Mouse (Mus musculus) spleen, adult 2 months (tissue): ENCODE measurements around the gene Pdcd1lg2. TPM values are rescaled to one million over a fixed set of nuclear protein-coding genes. Genes with fewer than 3 reads are reported as not detected.

Source experiments
- DNase-seq, 2 experiments: peaks; one replicate each; pipeline versions ENCODE4 v3.0.0 to v3.0.0-alpha.2; 2012 to 2021; ENCODE audit warnings: low spot score in 2 of 2, low read depth in 1 of 2
- H3K27ac ChIP-seq: fragments of 200-500 bp; 2 replicates; pipeline ENCODE4 v1.5.1; 2012; ENCODE audit warnings: low read length, inconsistent platforms; ENCODE audit not compliant: insufficient read depth
- H3K27me3 ChIP-seq: fragments of 200-500 bp; 2 replicates; pipeline ENCODE4 v1.6.1; 2012; ENCODE audit warnings: mild to moderate bottlenecking, moderate library complexity, low read length, inconsistent platforms; ENCODE audit not compliant: control insufficient read depth, insufficient read depth
- H3K36me3 ChIP-seq: fragments of 200-500 bp; 2 replicates; pipeline ENCODE4 v1.6.1; 2012; ENCODE audit warnings: mild to moderate bottlenecking, low read length, inconsistent platforms; ENCODE audit not compliant: control insufficient read depth, insufficient read depth
- H3K4me1 ChIP-seq: fragments of 200-500 bp; 2 replicates; pipeline ENCODE4 v1.6.1; 2011; ENCODE audit warnings: inconsistent platforms; ENCODE audit not compliant: control insufficient read depth, insufficient read depth, insufficient read length
- H3K4me3 ChIP-seq: fragments of 200-500 bp; 2 replicates; pipeline ENCODE4 v1.5.1; 2011; ENCODE audit warnings: mild to moderate bottlenecking, inconsistent platforms; ENCODE audit not compliant: insufficient read depth, insufficient read length; ENCODE audit errors: extremely low read depth
- CTCF ChIP-seq: fragments of 200-500 bp; IDR thresholded peaks from 2 replicates; pipeline ENCODE4 v1.5.1; 2011; ENCODE audit warnings: mild to moderate bottlenecking, inconsistent platforms; ENCODE audit not compliant: insufficient read depth, insufficient read length, insufficient replicate concordance; ENCODE audit errors: extremely low read depth
- POLR2A ChIP-seq: fragments of 200-500 bp; IDR thresholded peaks from 2 replicates; pipeline ENCODE4 v1.6.1; 2011; ENCODE audit warnings: low read depth, low read length, inconsistent platforms
- WGBS: fragments of 180-500 bp; shearing (Covaris S2); methylation state at CpG from one replicate; pipeline ENCODE4 v1.1.7; 2018; 5-methylcytosine and 5-hydroxymethylcytosine counted together
- polyA plus RNA-seq: library from polyadenylated mRNA; depleted of rRNA; stranded (reverse); fragments of >200 nt; gene quantifications from 2 replicates; pipeline ENCODE4 v1.2.3, GENCODE M21; 2012

The Pdcd1lg2 gene
- polyA plus RNA-seq, 1 experiment: 1.0 TPM

DNA sequence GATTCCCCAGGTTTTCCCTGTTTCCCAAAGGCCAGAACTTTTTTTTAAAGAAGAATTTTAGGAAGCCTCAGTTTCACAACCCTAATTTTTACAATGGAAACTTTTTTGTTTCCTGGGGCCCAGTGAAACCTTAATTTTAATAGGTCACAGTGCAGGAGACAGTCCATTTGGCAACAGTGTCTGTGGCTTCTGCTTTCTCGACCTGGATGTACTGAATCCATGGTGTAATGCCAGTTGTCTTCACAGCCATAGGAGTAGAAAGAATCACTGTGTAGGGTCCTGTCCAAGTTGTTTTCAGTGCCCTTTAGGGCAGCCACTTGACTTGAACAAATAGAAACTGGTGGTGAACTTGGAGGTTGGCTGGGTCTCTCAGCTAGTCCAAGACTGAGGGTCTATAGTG lies 37.7 kb downstream of the Pdcd1lg2 start:
- no peaks in the 10 kb centered on the region for H3K4me1 ChIP-seq
- H3K27ac ChIP-seq: no peak overlapping the region; the same call in 1 of the 2 replicates
- TF ChIP-seq POLR2A (no peak), CTCF (no peak)
- no peak for DNase-seq
- 44% methylated on average over 1 of the region's 1 CpGs for WGBS
- H3K4me3 ChIP-seq: no peak overlapping the region
- H3K36me3 ChIP-seq: no peaks in the 10 kb centered on the region
- no peaks in the 10 kb centered on the region for H3K27me3 ChIP-seq

DNA sequence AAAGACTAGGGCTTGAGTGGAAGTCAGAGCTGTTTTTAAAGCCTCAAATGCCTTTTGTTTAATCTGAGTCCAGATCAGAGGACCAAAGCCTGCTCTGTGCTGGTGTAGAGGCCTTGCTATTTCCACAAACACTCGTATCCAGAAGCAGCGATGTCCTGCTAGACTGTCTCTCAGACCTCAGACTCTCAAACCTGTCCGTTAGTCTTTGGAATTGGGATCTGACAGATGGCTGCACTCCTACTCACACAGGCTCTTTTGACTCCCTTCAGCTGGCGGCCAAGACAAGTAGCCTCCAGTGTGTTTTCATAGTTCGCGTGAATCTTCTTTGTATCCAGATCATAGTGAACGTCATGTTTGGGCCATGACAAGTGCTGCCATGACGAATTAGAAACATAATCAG lies 39.7 kb downstream of the Pdcd1lg2 start:
- H3K4me1 ChIP-seq: peaks cover 4% of the 10 kb centered on the region; the same call in 1 of the 2 replicates
- WGBS: 91% methylated on average over 8 of the region's 8 CpGs
- TF ChIP-seq POLR2A (no peak), CTCF (no peak)
- no peak for DNase-seq
- H3K4me3 ChIP-seq: no peak overlapping the region
- H3K27me3 ChIP-seq: no peaks in the 10 kb centered on the region
- no peaks in the 10 kb centered on the region for H3K36me3 ChIP-seq
- no peak overlapping the region for H3K27ac ChIP-seq

DNA sequence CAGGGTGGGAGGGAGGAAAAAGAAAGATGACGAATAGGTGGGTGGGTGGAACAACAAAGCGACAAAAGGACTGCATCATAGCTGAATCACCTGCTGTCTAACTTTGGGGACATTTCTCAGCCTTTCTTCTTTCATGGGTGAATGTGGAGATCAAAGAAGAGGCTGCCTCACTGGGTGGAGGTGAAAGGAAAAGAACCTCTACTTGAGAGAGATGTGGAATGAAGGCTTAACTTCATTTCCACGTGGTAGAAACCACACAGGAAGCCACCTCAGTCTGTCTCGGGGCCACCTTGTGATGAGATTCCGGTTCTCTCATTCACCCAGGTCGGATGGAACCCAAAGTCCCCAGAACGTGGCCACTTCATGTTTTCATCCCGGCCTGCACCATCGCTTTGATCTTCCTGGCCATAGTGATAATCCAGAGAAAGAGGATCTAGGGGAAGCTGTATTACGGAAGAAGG lies 43.5 kb downstream of the Pdcd1lg2 start:
- Histone ChIP-seq H3K4me1 (peaks cover 8% of the 10 kb centered on the region; the same call in 1 of the 2 replicates), H3K4me3 (peak overlapping the region; percentile 28), H3K27me3 (no peaks in the 10 kb centered on the region), H3K27ac (peak overlapping the region; percentile 52), H3K36me3 (no peaks in the 10 kb centered on the region)
- TF ChIP-seq CTCF (no peak), POLR2A (no peak)
- peak; percentile 46 to 85 for DNase-seq
- WGBS: 14% methylated on average over 10 of the region's 10 CpGs

DNA sequence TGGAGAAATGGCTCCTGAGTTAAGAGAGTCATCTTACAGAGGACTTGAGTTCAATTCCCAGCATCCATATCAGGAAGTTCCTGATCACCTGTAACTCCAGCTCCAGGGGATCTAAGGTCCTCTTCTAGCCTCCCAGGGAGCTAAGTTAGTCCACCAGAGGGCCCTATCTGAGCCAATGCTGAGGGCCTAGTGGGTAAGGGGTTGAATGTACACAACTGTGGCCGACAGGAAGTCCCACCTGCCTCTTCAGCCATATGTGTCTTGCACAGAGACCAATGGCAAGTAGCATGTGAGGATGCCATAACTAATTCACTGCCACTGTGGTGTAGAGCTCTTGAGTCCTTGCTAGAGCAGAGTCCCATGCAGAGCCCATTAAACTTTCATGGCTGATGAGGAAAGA lies 44.4 kb downstream of the Pdcd1lg2 start:
- DNase-seq: no peak
- Histone ChIP-seq H3K4me1 (peaks cover 8% of the 10 kb centered on the region; the same call in 1 of the 2 replicates), H3K36me3 (no peaks in the 10 kb centered on the region), H3K4me3 (no peak overlapping the region), H3K27me3 (no peaks in the 10 kb centered on the region), H3K27ac (no peak overlapping the region)
- 70% methylated on average over 1 of the region's 1 CpGs for WGBS
- TF ChIP-seq POLR2A: no peak
- TF ChIP-seq CTCF: no peak

DNA sequence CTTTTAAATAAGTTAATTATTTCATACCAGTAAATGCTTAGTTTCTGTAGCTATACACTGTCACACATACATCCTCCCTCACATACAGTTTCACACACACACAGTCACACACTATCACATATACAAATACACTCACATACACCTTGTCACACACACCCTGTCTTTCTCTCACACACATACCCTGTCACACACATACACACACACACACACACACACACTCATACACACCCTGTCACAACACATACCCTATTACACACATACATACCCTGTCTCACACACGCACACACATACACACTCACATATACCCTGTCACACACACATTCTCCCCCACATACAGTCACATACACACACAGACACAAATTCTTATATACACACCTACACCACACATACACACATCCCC lies 47.3 kb downstream of the Pdcd1lg2 start:
- H3K36me3 ChIP-seq: no peaks in the 10 kb centered on the region
- 91% methylated on average over 1 of the region's 1 CpGs for WGBS
- no peak overlapping the region for H3K27ac ChIP-seq

DNA sequence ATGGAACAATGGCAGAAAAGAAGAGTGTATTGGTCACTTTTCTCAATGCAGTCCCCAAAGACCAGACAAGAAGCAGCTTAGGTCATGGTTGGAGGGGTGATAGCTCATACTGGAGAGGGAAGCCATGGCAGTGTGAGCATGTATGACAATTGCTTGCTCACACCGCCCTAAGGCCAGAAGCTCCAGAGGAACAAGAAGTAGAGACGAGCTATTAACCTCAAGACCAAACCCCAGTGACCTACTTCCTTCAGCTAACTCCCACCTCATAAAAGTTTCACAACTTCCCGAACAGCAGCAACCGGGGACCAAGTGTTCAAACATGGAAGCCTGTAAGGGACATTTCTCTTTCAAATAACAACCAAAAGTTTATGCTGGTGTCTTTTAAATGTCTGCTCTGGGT lies 51.7 kb downstream of the Pdcd1lg2 start:
- no peaks in the 10 kb centered on the region for H3K27me3 ChIP-seq
- TF ChIP-seq CTCF: no peak
- TF ChIP-seq POLR2A: no peak
- H3K4me3 ChIP-seq: no peak overlapping the region
- WGBS: 36% methylated on average over 4 of the region's 4 CpGs
- no peak for DNase-seq
- no peaks in the 10 kb centered on the region; the same call in 1 of the 2 replicates for H3K4me1 ChIP-seq
- H3K27ac ChIP-seq: no peak overlapping the region
- H3K36me3 ChIP-seq: no peaks in the 10 kb centered on the region

More for the DNA sequence above, 47.3 kb downstream of the Pdcd1lg2 start:
- no peak overlapping the region for H3K4me3 ChIP-seq
- no peaks in the 10 kb centered on the region for H3K27me3 ChIP-seq
- TF ChIP-seq POLR2A: no peak
- no peak for TF ChIP-seq CTCF
- H3K4me1 ChIP-seq: peaks cover 8% of the 10 kb centered on the region; the same call in 1 of the 2 replicates
- DNase-seq: no peak

DNA sequence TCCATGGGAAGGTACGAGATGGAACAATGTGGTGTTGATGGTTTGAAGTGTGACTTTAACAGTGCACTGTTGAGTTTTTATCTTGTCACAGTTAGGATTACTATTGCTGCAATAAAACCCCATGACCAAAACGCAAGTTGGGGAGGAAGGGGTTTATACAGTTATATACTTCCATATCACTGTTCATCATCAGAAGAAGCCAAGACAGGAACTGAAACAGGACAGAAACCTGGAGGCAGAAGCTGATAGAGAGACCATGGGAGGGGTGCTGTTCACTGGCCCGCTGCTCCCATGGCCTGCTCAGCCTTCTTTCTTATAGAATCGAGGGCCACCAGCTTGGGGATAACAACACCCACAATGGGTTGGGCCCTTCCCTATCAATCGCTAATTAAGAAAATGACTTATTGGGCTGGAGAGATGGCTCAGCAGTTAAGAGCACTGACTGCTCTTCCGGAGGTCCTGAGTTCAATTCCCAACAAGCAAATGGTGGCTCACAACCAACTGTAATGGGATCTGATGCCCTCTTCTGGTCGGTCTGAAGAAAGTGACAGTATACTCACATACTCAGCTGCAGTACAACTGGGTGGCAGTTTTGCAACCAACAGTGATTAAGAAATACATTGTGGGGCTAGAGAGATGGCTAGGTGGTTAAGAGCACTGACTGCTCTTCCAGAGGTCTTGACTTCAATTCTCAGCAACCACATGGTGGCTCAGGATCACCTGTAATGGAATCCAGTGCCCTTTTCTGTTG lies 53.1 kb downstream of the Pdcd1lg2 start:
- H3K27ac ChIP-seq: 0 out of 2 replicates have a peak overlapping the region, but pooled peaks have one; percentile 29
- H3K4me3 ChIP-seq: no peak overlapping the region
- no peaks in the 10 kb centered on the region for H3K36me3 ChIP-seq
- TF ChIP-seq POLR2A (no peak), CTCF (no peak)
- no peak for DNase-seq
- WGBS: 82% methylated on average over 7 of the region's 7 CpGs
- H3K27me3 ChIP-seq: no peaks in the 10 kb centered on the region
- no peaks in the 10 kb centered on the region; the same call in 1 of the 2 replicates for H3K4me1 ChIP-seq
